Mouse (Mus musculus) cerebellum, adult 2 months (tissue): ENCODE measurements around the gene Sdhaf2. TPM values are rescaled to one million over a fixed set of nuclear protein-coding genes. Genes with fewer than 3 reads are reported as not detected.
"Not testable (repeated sequence)": the region's sequence is repeated elsewhere in the genome, so short reads cannot be mapped to it uniquely, and the experiment has no call there.

ENCODE experiments used
- DNase-seq, 2 experiments: peaks; one replicate each; pipeline ENCODE4 v3.0.0; 2021
- H3K27ac ChIP-seq: fragments of 200-500 bp; 2 replicates; pipeline ENCODE4 v1.5.1; 2012; ENCODE audit warnings: low read length, control low read depth, inconsistent platforms; ENCODE audit not compliant: insufficient read depth
- H3K27me3 ChIP-seq: fragments of 200-500 bp; 2 replicates; pipeline ENCODE4 v1.6.1; 2012; ENCODE audit warnings: inconsistent platforms, mild to moderate bottlenecking, low read length, moderate library complexity; ENCODE audit not compliant: control insufficient read depth, insufficient read depth
- H3K4me1 ChIP-seq: fragments of 200-500 bp; 2 replicates; pipeline ENCODE4 v1.6.1; 2011; ENCODE audit warnings: low read length; ENCODE audit not compliant: control insufficient read depth, insufficient read depth
- H3K4me3 ChIP-seq: fragments of 200-500 bp; replicated peaks from 2 replicates; pipeline ENCODE3; 2011; ENCODE audit warnings: mild to moderate bottlenecking, low read depth, low read length, control low read depth; ENCODE audit not compliant: insufficient read depth
- CTCF ChIP-seq: fragments of 200-500 bp; IDR thresholded peaks from 2 replicates; pipeline ENCODE4 v1.5.1; 2011; ENCODE audit warnings: low read depth, mild to moderate bottlenecking, control low read depth, low read length, moderate library complexity, borderline replicate concordance; ENCODE audit not compliant: insufficient read depth
- POLR2A ChIP-seq: fragments of 200-500 bp; IDR thresholded peaks from 2 replicates; pipeline ENCODE4 v1.6.1; 2011; ENCODE audit warnings: low read length, control low read depth, borderline replicate concordance; ENCODE audit not compliant: insufficient read depth
- WGBS: fragments of 180-500 bp; shearing (Covaris S2); methylation state at CpG from one replicate; pipeline ENCODE4 v1.1.7; 2018; 5-methylcytosine and 5-hydroxymethylcytosine counted together
- polyA plus RNA-seq: library from polyadenylated mRNA; depleted of rRNA; stranded (reverse); fragments of >200 nt; gene quantifications from 2 replicates; pipeline ENCODE4 v1.2.3, GENCODE M21; 2012; rRNA removed

Sdhaf2 gene
- 60.4 and 61.5 TPM in 2 replicates for polyA plus RNA-seq

- 0% methylated on average over 11 of the region's 11 CpGs for WGBS
- peak in 1 of 2 experiments; percentile 49 for DNase-seq
- H3K27me3 ChIP-seq, result no peaks in the 10 kb centered on the region
- peak within 1 kb of the TSS; percentile 92 for H3K4me3 ChIP-seq
- H3K27ac ChIP-seq, result peak within 1 kb of the TSS; percentile 86
- TF ChIP-seq POLR2A, result no peak
- TF ChIP-seq CTCF, result no peak
- no peaks in the 10 kb centered on the region for H3K4me1 ChIP-seq
Measured at GRCm38 (mm10) chr19:10525910-10526309, at the start of gene Sdhaf2. Gene Sdhaf2 (minus strand): TSS chr19:10526142.

- Histone ChIP-seq H3K27me3 (no peaks in the 10 kb centered on the region), H3K4me3 (no peak overlapping the region), H3K27ac (no peak overlapping the region), H3K4me1 (no peaks in the 10 kb centered on the region)
- WGBS, result 96% methylated on average over 6 of the region's 6 CpGs
- TF ChIP-seq CTCF (no peak), POLR2A (no peak)
- no peak for DNase-seq
Measured at GRCm38 (mm10) chr19:10569627-10570026, 43.7 kb upstream of the Sdhaf2 start.

- no peak for TF ChIP-seq CTCF
- DNase-seq, result no peak
- WGBS, result 74% methylated on average over 4 of the region's 4 CpGs
Measured at GRCm38 (mm10) chr19:10565217-10565616, 39.3 kb upstream of the Sdhaf2 start.

GRCm38 (mm10) chr19:10564278-10564677 is 38.3 kb upstream of the Sdhaf2 start:
- DNase-seq, result no peak
- Histone ChIP-seq H3K27ac (no peak overlapping the region), H3K27me3 (no peaks in the 10 kb centered on the region; the same call in 1 of the 2 replicates), H3K4me3 (no peak overlapping the region), H3K4me1 (no peaks in the 10 kb centered on the region; the same call in 1 of the 2 replicates)
- TF ChIP-seq POLR2A (no peak), CTCF (no peak)
- 80% methylated on average over 6 of the region's 6 CpGs for WGBS

More at GRCm38 (mm10) chr19:10565217-10565616, 39.3 kb upstream of the Sdhaf2 start:
- no peak overlapping the region for H3K27ac ChIP-seq
- no peak overlapping the region for H3K4me3 ChIP-seq
- H3K27me3 ChIP-seq, result no peaks in the 10 kb centered on the region; the same call in 1 of the 2 replicates
- H3K4me1 ChIP-seq, result no peaks in the 10 kb centered on the region; the same call in 1 of the 2 replicates

- Histone ChIP-seq H3K4me3 (no peak overlapping the region), H3K4me1 (no peaks in the 10 kb centered on the region; the same call in 1 of the 2 replicates)
Measured at GRCm38 (mm10) chr19:10562351-10562750, 36.4 kb upstream of the Sdhaf2 start.

GRCm38 (mm10) chr19:10561558-10562314 is 35.8 kb upstream of the Sdhaf2 start:
- TF ChIP-seq CTCF (no peak), POLR2A (no peak)
- WGBS, result 67% methylated on average over 6 of the region's 6 CpGs
- no peaks in the 10 kb centered on the region; the same call in 1 of the 2 replicates for H3K4me1 ChIP-seq
- H3K4me3 ChIP-seq, result no peak overlapping the region
- DNase-seq, result no peak
- no peaks in the 10 kb centered on the region; the same call in 1 of the 2 replicates for H3K27me3 ChIP-seq
- no peak overlapping the region for H3K27ac ChIP-seq

More at GRCm38 (mm10) chr19:10562351-10562750, 36.4 kb upstream of the Sdhaf2 start:
- 64% methylated on average over 5 of the region's 5 CpGs for WGBS
- Histone ChIP-seq H3K27me3 (no peaks in the 10 kb centered on the region; the same call in 1 of the 2 replicates), H3K27ac (no peak overlapping the region)
- TF ChIP-seq POLR2A, result no peak
- TF ChIP-seq CTCF, result no peak
- DNase-seq, result no peak

GRCm38 (mm10) chr19:10560108-10560507 is 34.2 kb upstream of the Sdhaf2 start:
- H3K4me3 ChIP-seq, result no peak overlapping the region
- 28% methylated on average over 5 of the region's 5 CpGs for WGBS
- no peaks in the 10 kb centered on the region; the same call in 1 of the 2 replicates for H3K4me1 ChIP-seq
- H3K27me3 ChIP-seq, result no peaks in the 10 kb centered on the region; the same call in 1 of the 2 replicates
- no peak overlapping the region for H3K27ac ChIP-seq
- TF ChIP-seq CTCF (no peak), POLR2A (no peak)
- DNase-seq, result no peak

GRCm38 (mm10) chr19:10557837-10558375 is 32.0 kb upstream of the Sdhaf2 start:
- 60% methylated on average over 4 of the region's 4 CpGs for WGBS
- H3K4me3 ChIP-seq, H3K27ac ChIP-seq, DNase-seq, H3K4me1 ChIP-seq, H3K27me3 ChIP-seq: not testable (repeated sequence)
